Mouse (Mus musculus) neutrophil, adult 59 days (primary cell): ENCODE data around the gene Jaml. TPM values are rescaled to one million over a fixed set of nuclear protein-coding genes. Genes with fewer than 3 reads are reported as not detected.

Experiments used
- total RNA-seq, 2 experiments: library from RNA; stranded (reverse); gene quantifications; 1 replicate in 1 of 2; 2 replicates in 1 of 2; pipeline ENCODE4 v1.2.4; 2023

Jaml gene
- total RNA-seq: 100 to 1,000 TPM in 1 of 2 experiments, 10 to 100 TPM in 1; 98.4 to 104 TPM

DNA sequence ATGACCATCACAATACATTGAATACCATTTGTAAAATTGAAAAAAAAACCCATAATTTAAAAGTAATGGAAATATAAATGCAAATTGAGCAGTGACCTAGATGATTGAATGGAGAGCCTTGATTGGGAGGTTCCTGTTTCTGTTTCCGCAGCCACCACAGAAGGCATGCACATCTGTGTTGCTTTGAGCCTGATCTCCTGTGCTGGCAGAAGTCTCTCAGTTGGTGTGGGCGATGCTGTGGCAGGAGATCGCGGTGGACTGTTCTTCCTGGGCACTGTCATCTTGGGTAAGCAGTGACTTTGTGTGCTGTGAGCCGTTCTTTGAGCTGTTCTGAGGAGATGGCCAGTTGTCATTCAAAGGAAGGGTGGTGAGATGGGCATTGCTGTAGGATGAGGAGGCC is at the start of gene Jaml:
Gene Jaml (plus strand): TSS at position 173 of the 400 bp plus-strand sequence.

DNA sequence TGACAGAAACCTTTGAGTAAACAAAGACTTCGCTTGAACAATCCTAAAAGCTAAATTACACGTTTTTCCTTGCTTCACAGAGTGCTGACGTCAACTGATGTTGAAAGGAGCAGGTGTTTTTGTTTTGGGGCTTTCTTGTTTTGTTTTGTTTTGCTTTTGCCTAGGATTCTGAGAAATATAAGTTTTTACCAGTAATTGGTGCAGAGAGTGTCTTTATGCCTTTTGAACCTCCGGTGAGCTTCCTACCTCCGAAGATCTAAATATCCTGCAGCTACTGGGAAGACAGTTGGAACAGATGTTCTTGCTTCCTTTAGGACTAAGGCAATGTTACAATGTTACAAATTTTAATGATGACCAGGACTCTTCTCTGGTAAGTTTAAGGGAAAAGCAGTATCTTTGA is 39.5 kb upstream of the Jaml start, which contains the start of gene Mpzl2:
Gene Mpzl2 (plus strand): TSS at position 301 of the 400 bp plus-strand sequence.

DNA sequence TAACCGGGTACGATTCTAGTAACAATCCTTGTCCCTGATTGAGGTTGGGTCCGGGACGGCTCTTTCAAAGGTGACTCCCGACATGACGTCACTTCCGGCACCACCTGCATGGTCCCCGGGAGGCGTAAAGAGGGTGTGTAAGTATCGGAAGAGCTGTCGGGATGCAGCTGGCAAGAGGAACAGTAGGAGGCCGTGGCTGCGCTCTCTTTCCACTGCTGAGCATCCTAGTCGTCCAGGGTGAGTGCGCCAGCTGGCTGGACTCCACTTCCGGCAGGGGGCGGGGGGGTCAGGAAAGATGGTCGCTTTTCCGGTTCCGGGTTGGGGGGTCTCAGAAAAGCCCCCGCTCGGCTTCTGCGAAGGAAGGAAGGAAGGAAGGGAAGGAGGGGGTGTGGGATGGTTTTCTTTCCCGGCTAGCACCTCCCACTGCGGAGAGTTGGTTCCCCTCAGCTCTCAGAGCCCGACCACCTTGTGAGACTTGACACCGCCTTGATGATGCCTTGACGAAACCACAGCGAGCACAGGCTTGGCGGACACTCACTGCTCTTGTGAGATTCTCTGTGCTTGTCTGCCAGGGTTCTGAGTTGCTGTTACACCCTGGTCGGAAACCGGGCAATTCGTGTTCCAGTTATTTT is 23.8 kb upstream of the Jaml start, which contains the start of gene Mpzl3:
Gene Mpzl3 (plus strand): TSS at position 105 of the 632 bp plus-strand sequence.

DNA sequence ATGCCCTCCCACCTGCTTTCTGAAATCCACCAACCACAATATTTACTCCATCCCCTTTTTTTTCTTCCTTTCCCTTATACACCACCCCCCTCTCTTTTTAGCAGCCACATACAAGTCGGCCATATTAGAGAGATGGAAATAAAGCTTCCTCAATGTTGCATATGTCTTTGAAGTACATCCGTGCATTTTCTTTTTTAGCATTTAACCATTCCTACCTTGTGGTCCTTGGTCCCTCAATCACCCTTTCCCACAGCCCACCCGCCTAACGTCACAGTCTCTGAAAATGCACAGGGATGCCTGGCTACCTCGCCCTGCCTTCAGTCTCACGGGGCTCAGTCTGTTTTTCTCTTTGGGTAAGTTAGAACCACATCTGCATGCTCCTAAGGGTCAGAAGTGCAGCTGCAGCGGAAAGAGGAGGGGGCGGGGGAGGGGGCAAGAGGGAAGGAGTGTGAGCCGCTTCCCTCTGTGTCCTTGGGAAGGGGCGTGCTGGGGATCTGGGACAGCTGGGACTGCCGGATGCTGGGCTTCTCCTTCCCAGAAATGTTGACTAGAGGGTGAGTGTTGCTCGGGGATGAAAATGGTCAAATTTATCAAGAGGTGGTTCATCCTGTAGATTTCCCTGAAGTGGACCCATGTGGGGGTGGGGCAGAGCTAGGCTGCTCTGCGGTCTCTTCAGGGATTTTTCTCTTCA is 38.9 kb downstream of the Jaml start, which contains the start of gene Scn2b:
Gene Scn2b (plus strand): TSS at position 42 of the 691 bp plus-strand sequence.

DNA sequence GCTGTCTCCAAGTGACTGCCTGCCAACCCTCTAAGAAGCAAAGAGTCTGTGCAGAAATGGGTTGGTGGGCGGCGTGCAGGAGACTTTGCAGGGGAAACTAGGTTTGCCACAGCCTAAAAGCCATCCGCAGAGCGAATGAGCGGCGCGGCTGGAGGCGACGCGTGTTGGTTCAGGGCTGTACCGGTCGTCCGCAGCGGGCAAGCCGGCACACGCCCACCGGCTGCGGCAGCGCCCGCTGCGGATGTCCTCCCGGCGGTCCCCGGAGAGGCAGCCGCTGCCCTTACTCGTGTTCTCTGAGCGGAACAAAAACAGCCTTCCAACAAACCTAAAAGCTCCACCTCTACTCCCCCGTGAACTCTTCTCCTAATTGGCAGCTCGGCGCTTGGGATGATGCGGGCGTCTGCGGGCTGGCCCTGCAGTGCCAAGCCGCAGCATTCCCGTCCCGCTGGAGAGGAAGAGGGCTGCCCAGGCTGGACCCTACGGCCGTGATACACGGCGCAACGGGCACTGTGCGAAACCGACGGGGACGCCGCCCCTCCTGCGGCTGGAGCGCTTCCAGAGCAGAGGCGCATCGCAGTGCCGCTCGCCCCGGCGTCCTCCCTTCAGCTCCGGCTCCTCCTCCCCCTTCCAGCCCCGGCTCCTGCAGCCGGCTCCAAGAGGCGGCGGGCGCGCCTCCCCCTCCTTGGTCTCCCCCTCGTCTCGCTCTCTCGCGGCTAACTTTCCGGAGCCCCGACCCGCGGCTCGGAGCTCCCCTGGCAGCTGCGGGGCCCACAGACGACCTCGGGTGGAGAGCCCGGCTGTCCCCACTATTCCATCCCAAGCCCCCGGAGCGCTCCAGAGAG is 59.4 kb downstream of the Jaml start, which contains the start of gene Scn4b:
Gene Scn4b (plus strand): TSS at position 205 of the 842 bp plus-strand sequence.

Other genes with a start within 250 kb of the Jaml start
- 10 to 100 TPM; 35.4 to 40.9 TPM for gene Kmt2a, start 197.9 kb upstream of the Jaml start, total RNA-seq
- gene Atp5l, start 158.4 kb upstream of the Jaml start, total RNA-seq: 100 to 1,000 TPM; 196 to 198 TPM
- 10 to 100 TPM; 70.0 to 75.4 TPM for gene Ube4a, start 113.6 kb upstream of the Jaml start, total RNA-seq
- 1 to 10 TPM; 1.0 to 1.3 TPM for gene Cd3g, start 98.8 kb upstream of the Jaml start, total RNA-seq
- gene Cd3d, start 97.4 kb upstream of the Jaml start, total RNA-seq: 100 to 1,000 TPM; 101 to 146 TPM
- under 1 TPM; 0.35 to 0.58 TPM for gene Cd3e, start 69.6 kb upstream of the Jaml start, total RNA-seq
- under 1 TPM; 0.11 to 0.44 TPM for gene Mpzl2, start 39.4 kb upstream of the Jaml start, total RNA-seq
- 10 to 100 TPM in 1 of 2 experiments, 1 to 10 TPM in 1; 8.4 to 14.5 TPM for gene Mpzl3, start 24.0 kb upstream of the Jaml start, total RNA-seq
- 1 to 10 TPM; 1.2 to 1.3 TPM for gene Scn2b, start 38.6 kb downstream of the Jaml start, total RNA-seq
- gene Scn4b, start 59.2 kb downstream of the Jaml start, total RNA-seq: under 1 TPM in 1 of 2 experiments, not detected in 1; 0.40 TPM
- under 1 TPM in 1 of 2 experiments, not detected in 1; 0.79 TPM for gene BC049352, start 102.8 kb downstream of the Jaml start, total RNA-seq
- gene Tmprss4, start 124.9 kb downstream of the Jaml start, total RNA-seq: under 1 TPM in 1 of 2 experiments, not detected in 1; 0.18 TPM
- 10 to 100 TPM; 69.6 to 82.4 TPM for gene Il10ra, start 190.0 kb downstream of the Jaml start, total RNA-seq
- not detected for gene Tmprss13, start 239.9 kb downstream of the Jaml start, total RNA-seq